Mouse (Mus musculus): ENCODE measurements around the gene Gm5737. TPM values are rescaled to one million over a fixed set of nuclear protein-coding genes. Genes with fewer than 3 reads are reported as not detected.

Gm5737 gene
- polyA plus RNA-seq, 1 experiment from 2014 or later: not detected

DNA sequence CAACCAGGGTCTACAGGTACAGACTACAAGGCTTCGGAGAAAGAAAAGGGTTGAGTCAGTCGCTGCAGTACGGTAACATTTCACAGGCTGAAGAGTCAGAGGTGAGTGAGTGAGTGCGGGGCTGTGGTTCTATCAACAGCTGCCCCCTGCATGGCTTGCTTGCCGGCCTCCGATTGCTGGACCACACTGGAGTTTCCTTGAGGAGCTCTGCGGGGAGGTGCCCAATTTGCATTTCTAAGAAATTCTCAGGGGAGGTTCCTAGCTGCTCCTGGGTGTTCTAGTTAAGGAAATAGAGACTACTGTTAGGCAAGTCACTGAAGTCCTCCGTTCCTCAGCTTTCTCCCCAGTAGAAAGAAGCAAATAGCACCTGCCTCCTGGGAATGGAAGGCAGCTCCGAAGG lies 32.5 kb downstream of the Gm5737 start:
- TF ChIP-seq CTCF (IDR thresholded peaks at IDR 0.05; ENCODE audit: low read depth) (no peak), EP300 (IDR thresholded peaks at IDR 0.05; ENCODE audit: low read depth) (no peak)

DNA sequence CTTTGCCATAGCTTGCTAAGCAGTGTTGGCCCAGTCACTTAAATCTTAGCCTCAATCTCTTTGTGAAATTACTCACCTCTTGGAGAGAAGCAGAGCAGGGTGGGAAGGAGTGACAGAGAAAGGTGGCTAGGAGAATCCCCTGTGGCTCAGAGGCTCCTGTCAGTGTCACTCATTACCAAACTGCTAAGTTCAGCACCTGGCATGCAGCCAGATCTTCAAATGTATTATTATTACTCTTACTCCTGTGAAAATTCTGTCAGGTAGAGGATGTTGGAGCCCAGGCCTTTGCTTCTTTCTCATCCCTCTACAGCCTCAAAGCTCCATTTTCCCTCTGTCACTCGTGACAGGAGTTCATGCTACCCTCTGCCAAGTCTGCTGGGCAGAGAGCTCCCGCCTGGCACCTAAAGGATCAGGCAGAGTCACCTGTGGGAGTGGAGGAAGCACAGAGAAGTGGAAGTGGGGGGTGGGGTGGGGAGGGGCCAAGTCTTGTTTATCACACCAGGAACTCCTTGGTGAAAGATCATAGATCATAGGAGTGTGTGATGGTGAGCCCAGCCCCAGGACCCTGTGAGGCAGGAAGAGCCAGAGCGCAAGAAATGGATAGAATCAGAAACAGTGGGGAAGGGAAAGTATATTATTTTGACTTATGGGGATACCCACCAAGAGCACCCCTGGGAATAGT lies 36.8 kb downstream of the Gm5737 start:
- no peak for DNase-seq
- no peak overlapping the region for H3K4me2 ChIP-seq (ENCODE audit: low read depth, low read length)
- no peaks in the 10 kb centered on the region for H3K27me3 ChIP-seq (ENCODE audit: insufficient read depth, low read length)
- no peak for TF ChIP-seq CTCF (IDR thresholded peaks at IDR 0.05; ENCODE audit: low read depth)
- peaks cover 17% of the 10 kb centered on the region for H3K36me3 ChIP-seq (replicated peaks; ENCODE audit: insufficient read depth, low read length)
- H3K27ac ChIP-seq (ENCODE audit: low read depth): no peak overlapping the region; the same call in 1 of the 2 replicates
- H3K4me1 ChIP-seq (ENCODE audit: insufficient read depth): peaks cover 77% of the 10 kb centered on the region
- no peak overlapping the region for H3K4me3 ChIP-seq (ENCODE audit: low read depth, low read length)
- peak overlapping the region; percentile 21; the same call in 1 of the 2 replicates for H3K9ac ChIP-seq (replicated peaks)
- no peaks in the 10 kb centered on the region for H3K9me3 ChIP-seq (ENCODE audit: low read length)
- ATAC-seq: no peak
- WGBS (ENCODE audit: insufficient replicate concordance): 73% methylated on average over 3 of the region's 3 CpGs

More for the DNA sequence above, 32.5 kb downstream of the Gm5737 start:
- WGBS (ENCODE audit: insufficient replicate concordance): 63% methylated on average over 9 of the region's 9 CpGs
- Histone ChIP-seq H3K27ac (ENCODE audit: low read depth) (peak overlapping the region; percentile 89), H3K4me1 (ENCODE audit: insufficient read depth) (peaks cover 40% of the 10 kb centered on the region), H3K9me3 (ENCODE audit: low read length) (no peaks in the 10 kb centered on the region), H3K4me3 (ENCODE audit: low read depth, low read length) (peak overlapping the region; percentile 83), H3K27me3 (ENCODE audit: insufficient read depth, low read length) (no peaks in the 10 kb centered on the region), H3K36me3 (replicated peaks; ENCODE audit: insufficient read depth, low read length) (peaks cover 17% of the 10 kb centered on the region), H3K4me2 (ENCODE audit: low read depth, low read length) (peak overlapping the region; percentile 99), H3K9ac (replicated peaks) (peak overlapping the region; percentile 87)
- DNase-seq (no peak), ATAC-seq (no peak)

DNA sequence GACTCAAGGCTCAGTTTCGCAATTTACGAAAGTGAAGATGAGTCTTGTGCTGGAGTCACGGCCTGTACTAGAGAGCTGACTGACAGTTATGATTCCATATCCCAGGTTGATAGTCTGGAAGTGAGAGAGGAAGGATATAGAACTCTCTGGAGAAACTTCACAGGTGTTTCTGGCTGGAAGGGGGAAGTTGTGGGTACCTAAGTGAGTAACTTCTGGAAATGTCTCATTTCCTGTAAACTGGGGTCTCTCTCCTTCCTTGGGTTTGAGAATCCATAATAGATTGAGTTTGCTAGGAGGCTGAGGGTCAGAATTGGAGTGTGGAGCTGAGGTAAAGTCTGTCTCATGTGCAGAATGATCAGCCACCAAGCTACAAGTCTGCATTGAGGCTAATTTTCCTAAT lies 38.0 kb downstream of the Gm5737 start:
- no peak overlapping the region for H3K4me3 ChIP-seq (ENCODE audit: low read depth, low read length)
- H3K9me3 ChIP-seq (ENCODE audit: low read length): no peaks in the 10 kb centered on the region
- H3K27me3 ChIP-seq (ENCODE audit: insufficient read depth, low read length): no peaks in the 10 kb centered on the region
- WGBS (ENCODE audit: insufficient replicate concordance): 69% methylated on average over 3 of the region's 3 CpGs
- ATAC-seq (no peak), DNase-seq (no peak)
- peaks cover 17% of the 10 kb centered on the region for H3K36me3 ChIP-seq (replicated peaks; ENCODE audit: insufficient read depth, low read length)
- TF ChIP-seq EP300 (IDR thresholded peaks at IDR 0.05; ENCODE audit: low read depth) (no peak), CTCF (IDR thresholded peaks at IDR 0.05; ENCODE audit: low read depth) (no peak)
- H3K9ac ChIP-seq (replicated peaks): peak overlapping the region; percentile 50
- H3K4me1 ChIP-seq (ENCODE audit: insufficient read depth): peaks cover 72% of the 10 kb centered on the region
- H3K27ac ChIP-seq (ENCODE audit: low read depth): peak overlapping the region; percentile 88
- peak overlapping the region; percentile 56 for H3K4me2 ChIP-seq (ENCODE audit: low read depth, low read length)

DNA sequence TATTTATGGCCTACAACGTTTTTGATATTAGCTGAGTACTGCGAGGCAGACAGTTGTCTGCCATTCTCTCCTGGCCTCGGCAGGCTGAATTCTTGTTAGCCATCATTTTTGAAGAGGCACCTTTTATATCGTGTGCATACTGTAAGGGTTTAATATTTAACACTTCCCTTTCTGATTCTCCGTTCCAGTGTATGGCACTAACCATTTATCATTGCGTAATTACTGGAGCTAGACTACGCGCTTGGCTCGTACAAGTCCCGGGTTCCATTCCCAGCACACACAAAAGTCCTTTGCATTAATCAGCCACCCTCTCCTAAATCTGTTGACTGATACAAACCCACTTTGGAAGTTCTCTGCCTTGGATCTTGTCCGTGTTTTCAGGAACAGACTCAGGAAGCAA lies 47.7 kb downstream of the Gm5737 start:
- no peak for TF ChIP-seq EP300 (IDR thresholded peaks at IDR 0.05; ENCODE audit: low read depth)
- TF ChIP-seq CTCF (IDR thresholded peaks at IDR 0.05; ENCODE audit: low read depth): no peak
- DNase-seq: no peak
- Histone ChIP-seq H3K9ac (replicated peaks) (no peak overlapping the region), H3K9me3 (ENCODE audit: low read length) (no peaks in the 10 kb centered on the region), H3K4me1 (ENCODE audit: insufficient read depth) (peaks cover 73% of the 10 kb centered on the region), H3K36me3 (replicated peaks; ENCODE audit: insufficient read depth, low read length) (peaks cover 23% of the 10 kb centered on the region), H3K4me3 (ENCODE audit: low read depth, low read length) (no peak overlapping the region), H3K4me2 (ENCODE audit: low read depth, low read length) (no peak overlapping the region), H3K27me3 (ENCODE audit: insufficient read depth, low read length) (no peaks in the 10 kb centered on the region), H3K27ac (ENCODE audit: low read depth) (no peak overlapping the region)
- no peak for ATAC-seq
- 66% methylated on average over 11 of the region's 11 CpGs for WGBS (ENCODE audit: insufficient replicate concordance)

DNA sequence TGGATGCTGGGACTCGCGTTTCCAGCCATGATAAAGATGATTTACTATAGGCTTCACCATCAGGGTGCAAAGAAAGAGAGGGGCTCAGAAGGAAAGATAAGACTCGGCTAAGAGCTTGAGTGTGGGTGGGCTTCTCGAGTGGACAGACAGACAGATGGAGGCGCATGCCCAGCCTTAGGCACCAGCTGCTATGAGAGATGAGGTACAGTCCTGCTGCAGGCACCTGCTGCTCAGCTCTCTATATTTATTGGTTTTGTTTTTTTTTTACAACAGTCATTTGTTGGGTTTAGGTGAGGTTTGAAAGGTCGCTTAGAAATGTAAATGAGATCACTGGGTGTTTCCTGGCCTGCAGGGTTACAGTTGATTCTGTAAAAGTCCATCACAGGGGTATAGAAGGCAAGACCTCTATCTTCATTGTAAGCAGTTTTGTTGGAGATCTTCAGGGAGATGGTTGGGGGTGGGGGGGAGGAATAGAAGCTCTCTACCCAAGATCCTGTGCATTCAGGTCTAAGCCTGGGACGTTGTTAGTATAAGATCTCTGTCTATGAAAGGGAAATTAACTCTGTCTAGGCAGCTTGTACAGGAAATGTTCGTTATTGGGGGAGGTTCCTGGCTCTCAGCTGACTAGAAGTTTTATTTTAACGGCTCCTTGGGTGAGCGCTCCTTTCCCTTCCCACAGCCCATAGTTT lies 48.8 kb downstream of the Gm5737 start:
- Histone ChIP-seq H3K4me2 (ENCODE audit: low read depth, low read length) (peak overlapping the region; percentile 59), H3K4me1 (ENCODE audit: insufficient read depth) (peaks cover 74% of the 10 kb centered on the region), H3K27ac (ENCODE audit: low read depth) (peak overlapping the region; percentile 88), H3K27me3 (ENCODE audit: insufficient read depth, low read length) (no peaks in the 10 kb centered on the region), H3K9me3 (ENCODE audit: low read length) (no peaks in the 10 kb centered on the region), H3K36me3 (replicated peaks; ENCODE audit: insufficient read depth, low read length) (peaks cover 23% of the 10 kb centered on the region), H3K4me3 (ENCODE audit: low read depth, low read length) (no peak overlapping the region), H3K9ac (replicated peaks) (peak overlapping the region; percentile 54)
- WGBS (ENCODE audit: insufficient replicate concordance): 40% methylated on average over 10 of the region's 10 CpGs
- DNase-seq (no peak), ATAC-seq (no peak)
- TF ChIP-seq EP300 (IDR thresholded peaks at IDR 0.05; ENCODE audit: low read depth): no peak

DNA sequence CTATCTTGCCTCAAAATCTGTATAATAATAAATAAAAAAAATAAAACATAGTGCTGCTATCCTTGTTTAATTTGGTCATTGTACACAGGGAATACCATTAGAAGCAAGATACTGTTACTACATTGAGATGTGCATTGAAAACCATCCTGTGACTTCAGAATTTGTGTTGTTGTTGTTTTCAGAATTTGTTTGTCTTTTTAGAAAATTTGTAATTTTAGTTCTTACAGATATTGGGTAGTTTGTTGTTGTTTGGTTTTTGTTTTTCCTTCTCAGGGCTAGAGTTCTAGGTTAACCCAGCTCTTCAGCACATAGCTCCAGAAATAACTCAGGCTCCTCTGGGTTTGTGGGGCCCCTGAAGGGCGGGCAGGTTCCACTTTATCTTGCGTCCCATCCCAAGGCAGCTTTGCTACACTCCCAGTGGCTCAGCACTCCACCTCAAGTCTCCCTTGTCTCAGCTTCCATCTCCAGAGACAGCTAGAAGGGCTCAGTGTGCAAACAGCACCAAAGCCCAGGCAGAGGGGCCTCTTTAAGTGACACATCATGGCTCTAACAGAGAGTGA lies 49.4 kb downstream of the Gm5737 start:
- H3K27me3 ChIP-seq (ENCODE audit: insufficient read depth, low read length): no peaks in the 10 kb centered on the region
- 0 out of 2 replicates have a peak overlapping the region, but pooled peaks have one; percentile 3 for H3K4me3 ChIP-seq (ENCODE audit: low read depth, low read length)
- peak overlapping the region; percentile 88 for H3K27ac ChIP-seq (ENCODE audit: low read depth)
- peak; percentile 65 for ATAC-seq
- DNase-seq: peak; percentile 57
- no peak for TF ChIP-seq EP300 (IDR thresholded peaks at IDR 0.05; ENCODE audit: low read depth)
- no peak for TF ChIP-seq CTCF (IDR thresholded peaks at IDR 0.05; ENCODE audit: low read depth)
- H3K4me2 ChIP-seq (ENCODE audit: low read depth, low read length): peak overlapping the region; percentile 59
- H3K4me1 ChIP-seq (ENCODE audit: insufficient read depth): peaks cover 75% of the 10 kb centered on the region
- H3K36me3 ChIP-seq (replicated peaks; ENCODE audit: insufficient read depth, low read length): peaks cover 20% of the 10 kb centered on the region
- 17% methylated on average over 2 of the region's 2 CpGs for WGBS (ENCODE audit: insufficient replicate concordance)
- H3K9ac ChIP-seq (replicated peaks): peak overlapping the region; percentile 54
- H3K9me3 ChIP-seq (ENCODE audit: low read length): no peaks in the 10 kb centered on the region

All from liver, postnatal 0 days (tissue).